Mouse (Mus musculus) cortical plate, adult 2 months (tissue): ENCODE data around the gene Lsm7. TPM values are rescaled to one million over a fixed set of nuclear protein-coding genes. Genes with fewer than 3 reads are reported as not detected.

Experiments
- H3K27ac ChIP-seq: fragments of 200-500 bp; 2 replicates; pipeline ENCODE4 v1.5.1; 2012; ENCODE audit warnings: low read length, control low read depth, inconsistent platforms; ENCODE audit not compliant: insufficient read depth
- H3K4me1 ChIP-seq: fragments of 200-500 bp; 2 replicates; pipeline ENCODE4 v1.6.1; 2011; ENCODE audit warnings: low read length; ENCODE audit not compliant: control insufficient read depth, insufficient read depth
- H3K4me3 ChIP-seq: fragments of 200-500 bp; 2 replicates; pipeline ENCODE4 v1.5.1; 2011; ENCODE audit warnings: mild to moderate bottlenecking, low read length, control low read depth; ENCODE audit not compliant: insufficient read depth
- CTCF ChIP-seq: fragments of 200-500 bp; IDR thresholded peaks from 2 replicates; pipeline ENCODE4 v1.5.1; 2011; ENCODE audit warnings: mild to moderate bottlenecking, control low read depth, low read length; ENCODE audit not compliant: insufficient read depth; ENCODE audit errors: extremely low read depth
- POLR2A ChIP-seq: fragments of 200-500 bp; IDR thresholded peaks from 2 replicates; pipeline ENCODE4 v1.6.1; 2011; ENCODE audit warnings: mild to moderate bottlenecking, low read length, control low read depth; ENCODE audit not compliant: insufficient read depth; ENCODE audit errors: extremely low read depth
- polyA plus RNA-seq: library from polyadenylated mRNA; depleted of rRNA; stranded (reverse); fragments of >200 nt; gene quantifications from 2 replicates; pipeline ENCODE4 v1.2.3, GENCODE M21; 2012

Lsm7 gene
- polyA plus RNA-seq, 1 experiment, result 223 TPM

- no peak for TF ChIP-seq CTCF
- H3K4me1 ChIP-seq, result 0 out of 2 replicates have a peak, but pooled peaks cover 2% of the 10 kb centered on the region
- peak overlapping the region; percentile 74 for H3K4me3 ChIP-seq
- H3K27ac ChIP-seq, result no peak overlapping the region
Observed at GRCm38 (mm10) chr10:80827870-80828420, 27.1 kb downstream of the Lsm7 start.

- Histone ChIP-seq H3K27ac (no peak overlapping the region), H3K4me3 (peak overlapping the region; percentile 74), H3K4me1 (0 out of 2 replicates have a peak, but pooled peaks cover 2% of the 10 kb centered on the region)
- TF ChIP-seq CTCF, result no peak
- no peak for TF ChIP-seq POLR2A
Observed at GRCm38 (mm10) chr10:80827063-80827869, 27.7 kb downstream of the Lsm7 start.

GRCm38 (mm10) chr10:80826151-80827062 lies 28.6 kb downstream of the Lsm7 start, which contains the start of gene Oaz1:
Oaz1 (plus strand) TSS chr10:80826656.
- TF ChIP-seq CTCF (no peak), POLR2A (peak; percentile 95)
- 0 out of 2 replicates have a peak, but pooled peaks cover 2% of the 10 kb centered on the region for H3K4me1 ChIP-seq
- peak within 1 kb of the TSS; percentile 74 for H3K4me3 ChIP-seq
- H3K27ac ChIP-seq, result peak within 1 kb of the TSS; percentile 97

GRCm38 (mm10) chr10:80824827-80825226 lies 30.2 kb downstream of the Lsm7 start:
- TF ChIP-seq CTCF, result no peak
- no peak for TF ChIP-seq POLR2A
- no peak overlapping the region for H3K4me3 ChIP-seq
- no peak overlapping the region for H3K27ac ChIP-seq
- H3K4me1 ChIP-seq, result 0 out of 2 replicates have a peak, but pooled peaks cover 2% of the 10 kb centered on the region

GRCm38 (mm10) chr10:80823847-80824643 lies 31.0 kb downstream of the Lsm7 start:
- Histone ChIP-seq H3K27ac (no peak overlapping the region), H3K4me1 (0 out of 2 replicates have a peak, but pooled peaks cover 2% of the 10 kb centered on the region), H3K4me3 (no peak overlapping the region)
- TF ChIP-seq CTCF, result no peak
- TF ChIP-seq POLR2A, result no peak

GRCm38 (mm10) chr10:80823316-80823715 lies 31.7 kb downstream of the Lsm7 start:
- H3K4me3 ChIP-seq, result no peak overlapping the region
- no peak overlapping the region for H3K27ac ChIP-seq
- H3K4me1 ChIP-seq, result 0 out of 2 replicates have a peak, but pooled peaks cover 2% of the 10 kb centered on the region
- TF ChIP-seq POLR2A (no peak), CTCF (no peak)

- TF ChIP-seq CTCF, result no peak
- TF ChIP-seq POLR2A, result no peak
- Histone ChIP-seq H3K27ac (no peak overlapping the region), H3K4me1 (no peaks in the 10 kb centered on the region), H3K4me3 (no peak overlapping the region)
Observed at GRCm38 (mm10) chr10:80822528-80822927, 32.5 kb downstream of the Lsm7 start.

GRCm38 (mm10) chr10:80821991-80822390 lies 33.0 kb downstream of the Lsm7 start:
- Histone ChIP-seq H3K4me3 (no peak overlapping the region), H3K4me1 (no peaks in the 10 kb centered on the region), H3K27ac (no peak overlapping the region)
- TF ChIP-seq POLR2A, result no peak
- TF ChIP-seq CTCF, result peak; percentile 46

- Histone ChIP-seq H3K27ac (no peak overlapping the region), H3K4me1 (no peaks in the 10 kb centered on the region), H3K4me3 (no peak overlapping the region)
- TF ChIP-seq POLR2A (no peak), CTCF (no peak)
Observed at GRCm38 (mm10) chr10:80819406-80819805, 35.6 kb downstream of the Lsm7 start.
